ENCODE assay signal across 9 mouse cellular contexts in genomic region chr14:118157146-118157545, GRCm38 (mm10). TPM values are rescaled to one million over a fixed set of nuclear protein-coding genes. Genes with fewer than 3 reads are reported as not detected.
DNase-seq lines count a peak whose midpoint lies in the region; ATAC-seq and TF ChIP-seq lines count a peak whose summit lies in the region.
"Had no signal": no experiment of that assay in that cellular context is flagged by ENCODE, and none has a peak within 500 bp of the region (broad histone marks: within the 10 kb centered on the region; RNA-seq: fewer than 3 reads in every experiment).

No protein-coding gene starts in this region.

- H3K36me3 ChIP-seq in heart, postnatal 0 days (replicated peaks; ENCODE audit: control insufficient read depth, insufficient read depth, low read length) = peaks cover 52% of the 10 kb centered on the region
- H3K36me3 ChIP-seq in heart, embryonic 11.5 days (ENCODE audit: control insufficient read depth, insufficient read depth, low read length) = peaks cover 4% of the 10 kb centered on the region
- peaks cover 7% of the 10 kb centered on the region; the same call in 1 of the 2 replicates for H3K36me3 ChIP-seq in thymus, adult 2 months (ENCODE audit: control insufficient read depth, insufficient read depth, low read length)

- H3K27me3 ChIP-seq in heart, postnatal 0 days (ENCODE audit: control insufficient read depth, insufficient read depth, low read length) = no peaks in the 10 kb centered on the region
- H3K27me3 ChIP-seq in heart, embryonic 11.5 days (ENCODE audit: control insufficient read depth, insufficient read depth, low read length) = no peaks in the 10 kb centered on the region
- no peaks in the 10 kb centered on the region for H3K27me3 ChIP-seq in thymus, adult 2 months (ENCODE audit: control insufficient read depth, insufficient read depth, low read length)
- H3K27me3 ChIP-seq: embryonic facial prominence, embryonic 13.5 days had no signal

- no peak overlapping the region for H3K27ac ChIP-seq in heart, postnatal 0 days (ENCODE audit: low read depth)
- no peak overlapping the region for H3K27ac ChIP-seq in heart, embryonic 11.5 days (ENCODE audit: low read depth, low read length)
- H3K27ac ChIP-seq in thymus, adult 2 months (ENCODE audit: control insufficient read depth, insufficient read depth, low read length) = no peak overlapping the region
- H3K27ac ChIP-seq: embryonic facial prominence, embryonic 13.5 days had no signal

- no peak for TF ChIP-seq EP300 in heart, postnatal 0 days (IDR thresholded peaks at IDR 0.05; ENCODE audit: low read depth)

- peak; percentile 36 for DNase-seq in heart, postnatal 0 days (ENCODE audit: low spot score)
- peak; percentile 81 to 84 for DNase-seq in B cell, adult 2 months
- DNase-seq in R1 (ENCODE audit: low read depth, low spot score) = peak; percentile 57
- peak; percentile 51 for DNase-seq in embryo, embryonic 11 days
- DNase-seq in kidney, postnatal 4 days = peak; percentile 75 to 78
- DNase-seq in mesoderm, embryonic 11.5 days (ENCODE audit: low read depth, low spot score) = peak; percentile 49
- peak; percentile 75 for DNase-seq in thymus, adult 2 months

- TF ChIP-seq CTCF in heart, postnatal 0 days (IDR thresholded peaks at IDR 0.05; ENCODE audit: low read depth) = peak; percentile 83
- TF ChIP-seq CTCF in thymus, adult 2 months (IDR thresholded peaks at IDR 0.05; ENCODE audit: borderline replicate concordance, control insufficient read depth, extremely low read depth, insufficient read depth, low read length, poor library complexity) = peak; percentile 84; the same call in 1 of the 2 replicates

- no peak for ATAC-seq in heart, postnatal 0 days (ENCODE audit: insufficient read depth, low read depth)
- no peak for ATAC-seq in heart, embryonic 11.5 days (replicated peaks; ENCODE audit: insufficient number of reproducible peaks, low FRiP score, low TSS enrichment)

- H3K9ac ChIP-seq in heart, postnatal 0 days (replicated peaks; ENCODE audit: low read depth, low read length) = no peak overlapping the region
- no peak overlapping the region for H3K9ac ChIP-seq in heart, embryonic 11.5 days (ENCODE audit: low read depth, low read length)
- H3K9ac ChIP-seq: embryonic facial prominence, embryonic 13.5 days had no signal

- no peak overlapping the region for H3K4me2 ChIP-seq in heart, postnatal 0 days (ENCODE audit: low read depth, low read length)
- no peak overlapping the region for H3K4me2 ChIP-seq in heart, embryonic 11.5 days
- H3K4me2 ChIP-seq: embryonic facial prominence, embryonic 13.5 days had no signal

- no peak for TF ChIP-seq POLR2A in thymus, adult 2 months (IDR thresholded peaks at IDR 0.05; ENCODE audit: control insufficient read depth, extremely low read depth, insufficient read depth, low read length, poor library complexity)

- H3K4me1 ChIP-seq in heart, postnatal 0 days (ENCODE audit: control insufficient read depth, insufficient read depth) = no peaks in the 10 kb centered on the region
- no peaks in the 10 kb centered on the region for H3K4me1 ChIP-seq in heart, embryonic 11.5 days (ENCODE audit: control insufficient read depth, insufficient read depth, low read length)
- no peaks in the 10 kb centered on the region for H3K4me1 ChIP-seq in thymus, adult 2 months (replicated peaks; ENCODE audit: control insufficient read depth, insufficient read depth, low read length)
- H3K4me1 ChIP-seq: embryonic facial prominence, embryonic 13.5 days had no signal

- H3K9me3 ChIP-seq in heart, postnatal 0 days (replicated peaks; ENCODE audit: control insufficient read depth, low read length) = no peaks in the 10 kb centered on the region
- H3K9me3 ChIP-seq in heart, embryonic 11.5 days (replicated peaks; ENCODE audit: control insufficient read depth, low read length) = no peaks in the 10 kb centered on the region
- H3K9me3 ChIP-seq: embryonic facial prominence, embryonic 13.5 days had no signal

- 33% methylated on average over 5 of the region's 5 CpGs for WGBS in heart, postnatal 0 days
- 31% methylated on average over 5 of the region's 5 CpGs for WGBS in heart, embryonic 11.5 days (ENCODE audit: insufficient replicate concordance)
- WGBS in thymus, adult 2 months = 36% methylated on average over 5 of the region's 5 CpGs

- no peak overlapping the region for H3K4me3 ChIP-seq in heart, postnatal 0 days (ENCODE audit: low read depth, low read length)
- no peak overlapping the region for H3K4me3 ChIP-seq in heart, embryonic 11.5 days (ENCODE audit: low read depth, low read length)
- H3K4me3 ChIP-seq in thymus, adult 2 months (ENCODE audit: control insufficient read depth, insufficient read depth, low read length) = no peak overlapping the region
- H3K4me3 ChIP-seq: embryonic facial prominence, embryonic 13.5 days had no signal

RNA-seq across cellular contexts. Expression of gene Gpr180, which starts 20.2 kb away (rescaled TPM):
- total RNA-seq in heart, postnatal 0 days (2014; rRNA removed; ENCODE audit: low replicate concordance) = 37.7 and 70.0 TPM in 2 replicates
- 38.0 and 41.6 TPM in 2 replicates for polyA plus RNA-seq in heart, postnatal 0 days (2015; fragmentation: Nextera tagmentation; extraction: Ambion mirVana)
- 37.5 and 44.1 TPM in 2 replicates for polyA plus RNA-seq in heart, embryonic 11.5 days (2014; fragmentation: Nextera tagmentation; extraction: Ambion mirVana)
- 19.2 and 21.9 TPM in 2 replicates for polyA plus RNA-seq in thymus, adult 2 months (2012; rRNA removed)

RNA-seq across cellular contexts. Expression of gene Tgds, which starts 24.6 kb away (rescaled TPM):
- total RNA-seq in heart, postnatal 0 days (2014; rRNA removed; ENCODE audit: low replicate concordance) = 15.8 and 17.3 TPM in 2 replicates
- 25.2 and 28.4 TPM in 2 replicates for polyA plus RNA-seq in heart, postnatal 0 days (2015; fragmentation: Nextera tagmentation; extraction: Ambion mirVana)
- polyA plus RNA-seq in heart, embryonic 11.5 days (2014; fragmentation: Nextera tagmentation; extraction: Ambion mirVana) = 35.9 and 37.8 TPM in 2 replicates
- 13.2 and 13.7 TPM in 2 replicates for polyA plus RNA-seq in thymus, adult 2 months (2012; rRNA removed)
